Mouse (Mus musculus): ENCODE measurements around the gene AI467606. TPM values are rescaled to one million over a fixed set of nuclear protein-coding genes. Genes with fewer than 3 reads are reported as not detected.

AI467606 gene
- polyA plus RNA-seq, 1 experiment from 2014 or later, result 4.3 TPM

GRCm38 (mm10) chr7:127090154-127091113 lies 725 bp upstream of the AI467606 start:
- H3K9me3 ChIP-seq (replicated peaks; ENCODE audit: low read length), result no peaks in the 10 kb centered on the region
- WGBS, result 87% methylated on average over 20 of the region's 20 CpGs
- no peak overlapping the region for H3K4me2 ChIP-seq (ENCODE audit: low read length)
- DNase-seq (ENCODE audit: low spot score), result no peak
- H3K4me1 ChIP-seq (replicated peaks; ENCODE audit: insufficient read depth, low read length), result peaks cover 9% of the 10 kb centered on the region; the same call in 1 of the 2 replicates
- H3K27ac ChIP-seq, result no peak overlapping the region
- H3K36me3 ChIP-seq (ENCODE audit: insufficient read depth, low read length), result no peaks in the 10 kb centered on the region
- TF ChIP-seq CTCF (IDR thresholded peaks at IDR 0.05; ENCODE audit: low read depth), result no peak
- ATAC-seq (replicated peaks; ENCODE audit: low FRiP score, low read depth), result no peak
- no peak overlapping the region for H3K9ac ChIP-seq (ENCODE audit: low read depth, low read length)
- no peak overlapping the region for H3K4me3 ChIP-seq (replicated peaks; ENCODE audit: low read depth, low read length)
- no peaks in the 10 kb centered on the region for H3K27me3 ChIP-seq (ENCODE audit: insufficient read depth, low read length)

GRCm38 (mm10) chr7:127093914-127094313 lies 2.8 kb downstream of the AI467606 start:
- ATAC-seq (replicated peaks; ENCODE audit: low FRiP score, low read depth), result no peak
- Histone ChIP-seq H3K4me1 (replicated peaks; ENCODE audit: insufficient read depth, low read length) (peaks cover 9% of the 10 kb centered on the region; the same call in 1 of the 2 replicates), H3K4me3 (replicated peaks; ENCODE audit: low read depth, low read length) (no peak overlapping the region), H3K27ac (no peak overlapping the region), H3K9ac (ENCODE audit: low read depth, low read length) (no peak overlapping the region), H3K36me3 (ENCODE audit: insufficient read depth, low read length) (no peaks in the 10 kb centered on the region), H3K4me2 (ENCODE audit: low read length) (no peak overlapping the region), H3K27me3 (ENCODE audit: insufficient read depth, low read length) (no peaks in the 10 kb centered on the region), H3K9me3 (replicated peaks; ENCODE audit: low read length) (no peaks in the 10 kb centered on the region)
- TF ChIP-seq CTCF (IDR thresholded peaks at IDR 0.05; ENCODE audit: low read depth), result no peak
- DNase-seq (ENCODE audit: low spot score), result no peak
- 70% methylated on average over 3 of the region's 3 CpGs for WGBS

- TF ChIP-seq CTCF (IDR thresholded peaks at IDR 0.05; ENCODE audit: low read depth), result no peak
- ATAC-seq (replicated peaks; ENCODE audit: low FRiP score, low read depth), result no peak
- no peak for DNase-seq (ENCODE audit: low spot score)
- Histone ChIP-seq H3K9me3 (replicated peaks; ENCODE audit: low read length) (no peaks in the 10 kb centered on the region), H3K9ac (ENCODE audit: low read depth, low read length) (no peak overlapping the region), H3K27me3 (ENCODE audit: insufficient read depth, low read length) (no peaks in the 10 kb centered on the region), H3K4me2 (ENCODE audit: low read length) (no peak overlapping the region), H3K4me1 (replicated peaks; ENCODE audit: insufficient read depth, low read length) (peaks cover 2% of the 10 kb centered on the region; the same call in 1 of the 2 replicates), H3K36me3 (ENCODE audit: insufficient read depth, low read length) (no peaks in the 10 kb centered on the region), H3K4me3 (replicated peaks; ENCODE audit: low read depth, low read length) (no peak overlapping the region), H3K27ac (no peak overlapping the region)
- 72% methylated on average over 7 of the region's 7 CpGs for WGBS
Observed at GRCm38 (mm10) chr7:127096456-127096855, 5.3 kb downstream of the AI467606 start.

- H3K4me3 ChIP-seq (replicated peaks; ENCODE audit: low read depth, low read length), result no peak overlapping the region
- H3K4me2 ChIP-seq (ENCODE audit: low read length), result no peak overlapping the region
- no peak for DNase-seq (ENCODE audit: low spot score)
- no peak for TF ChIP-seq CTCF (IDR thresholded peaks at IDR 0.05; ENCODE audit: low read depth)
- H3K4me1 ChIP-seq (replicated peaks; ENCODE audit: insufficient read depth, low read length), result no peaks in the 10 kb centered on the region
- 82% methylated on average over 5 of the region's 5 CpGs for WGBS
- H3K9me3 ChIP-seq (replicated peaks; ENCODE audit: low read length), result no peaks in the 10 kb centered on the region
- H3K27ac ChIP-seq, result no peak overlapping the region
- H3K36me3 ChIP-seq (ENCODE audit: insufficient read depth, low read length), result no peaks in the 10 kb centered on the region
- no peaks in the 10 kb centered on the region for H3K27me3 ChIP-seq (ENCODE audit: insufficient read depth, low read length)
- no peak overlapping the region for H3K9ac ChIP-seq (ENCODE audit: low read depth, low read length)
- no peak for ATAC-seq (replicated peaks; ENCODE audit: low FRiP score, low read depth)
Observed at GRCm38 (mm10) chr7:127098521-127098920, 7.4 kb downstream of the AI467606 start.

GRCm38 (mm10) chr7:127098950-127099349 lies 7.8 kb downstream of the AI467606 start:
- no peak for DNase-seq (ENCODE audit: low spot score)

GRCm38 (mm10) chr7:127099528-127099927 lies 8.4 kb downstream of the AI467606 start:
- Histone ChIP-seq H3K27ac (no peak overlapping the region), H3K4me1 (replicated peaks; ENCODE audit: insufficient read depth, low read length) (no peaks in the 10 kb centered on the region), H3K9me3 (replicated peaks; ENCODE audit: low read length) (no peaks in the 10 kb centered on the region), H3K36me3 (ENCODE audit: insufficient read depth, low read length) (no peaks in the 10 kb centered on the region), H3K9ac (ENCODE audit: low read depth, low read length) (no peak overlapping the region), H3K4me3 (replicated peaks; ENCODE audit: low read depth, low read length) (no peak overlapping the region), H3K4me2 (ENCODE audit: low read length) (no peak overlapping the region), H3K27me3 (ENCODE audit: insufficient read depth, low read length) (no peaks in the 10 kb centered on the region)
- ATAC-seq (replicated peaks; ENCODE audit: low FRiP score, low read depth) (no peak), DNase-seq (ENCODE audit: low spot score) (no peak)
- 84% methylated on average over 4 of the region's 4 CpGs for WGBS
- no peak for TF ChIP-seq CTCF (IDR thresholded peaks at IDR 0.05; ENCODE audit: low read depth)

More at GRCm38 (mm10) chr7:127098950-127099349, 7.8 kb downstream of the AI467606 start:
- Histone ChIP-seq H3K9ac (ENCODE audit: low read depth, low read length) (no peak overlapping the region), H3K4me3 (replicated peaks; ENCODE audit: low read depth, low read length) (no peak overlapping the region), H3K4me1 (replicated peaks; ENCODE audit: insufficient read depth, low read length) (no peaks in the 10 kb centered on the region), H3K27me3 (ENCODE audit: insufficient read depth, low read length) (no peaks in the 10 kb centered on the region), H3K9me3 (replicated peaks; ENCODE audit: low read length) (no peaks in the 10 kb centered on the region), H3K4me2 (ENCODE audit: low read length) (no peak overlapping the region), H3K36me3 (ENCODE audit: insufficient read depth, low read length) (no peaks in the 10 kb centered on the region), H3K27ac (no peak overlapping the region)
- WGBS, result 89% methylated on average over 4 of the region's 4 CpGs
- no peak for ATAC-seq (replicated peaks; ENCODE audit: low FRiP score, low read depth)
- TF ChIP-seq CTCF (IDR thresholded peaks at IDR 0.05; ENCODE audit: low read depth), result no peak

All from kidney, postnatal 0 days (tissue).